Mouse (Mus musculus) embryonic facial prominence, embryonic 14.5 days (tissue): Measurements from ENCODE around the gene Mad1l1. TPM values are rescaled to one million over a fixed set of nuclear protein-coding genes. Genes with fewer than 3 reads are reported as not detected.

Experiments
- ATAC-seq: fragments of 200-750 bp; cut with Nextera tagmentation; 2 replicates; pipeline ENCODE4 v1.8.0; 2017; ENCODE audit warnings: low read depth, moderate number of reproducible peaks, moderate TSS enrichment
- DNase-seq: peaks from one replicate; pipeline ENCODE4 v3.0.0-alpha.2; 2015; ENCODE audit warnings: low spot score
- H3K27ac ChIP-seq: fragments of 300-500 bp; sonication (generic); replicated peaks from 2 replicates; pipeline ENCODE4 v1.5.1; 2014; ENCODE audit warnings: low read depth, mild to moderate bottlenecking, low read length, moderate library complexity
- H3K27me3 ChIP-seq: fragments of 300-500 bp; sonication (generic); replicated peaks from 2 replicates; pipeline ENCODE4 v1.6.1; 2014; ENCODE audit warnings: low read length; ENCODE audit not compliant: control insufficient read depth, insufficient read depth
- H3K36me3 ChIP-seq: fragments of 300-500 bp; sonication (generic); 2 replicates; pipeline ENCODE4 v1.6.1; 2014; ENCODE audit warnings: low read length, mixed read lengths; ENCODE audit not compliant: control insufficient read depth, insufficient read depth
- H3K4me1 ChIP-seq: fragments of 300-500 bp; sonication (generic); 2 replicates; pipeline ENCODE4 v1.6.1; 2014; ENCODE audit warnings: antibody characterized with exemption, low read length; ENCODE audit not compliant: control insufficient read depth, insufficient read depth
- H3K4me2 ChIP-seq: fragments of 300-500 bp; sonication (generic); 2 replicates; pipeline ENCODE4 v1.6.1; 2014; ENCODE audit warnings: low read depth, mild to moderate bottlenecking, low read length, moderate library complexity, mixed read lengths
- H3K4me3 ChIP-seq: fragments of 300-500 bp; sonication (generic); 2 replicates; pipeline ENCODE4 v1.5.1; 2014; ENCODE audit warnings: low read depth, mild to moderate bottlenecking, low read length
- H3K9ac ChIP-seq: fragments of 300-500 bp; sonication (generic); 2 replicates; pipeline ENCODE4 v1.6.1; 2014; ENCODE audit warnings: low read depth, mild to moderate bottlenecking, low read length, moderate library complexity, mixed read lengths
- H3K9me3 ChIP-seq: fragments of 300-500 bp; sonication (generic); 2 replicates; pipeline ENCODE4 v1.6.1; 2016; ENCODE audit warnings: low read length; ENCODE audit not compliant: control insufficient read depth
- WGBS: fragments of 180-500 bp; shearing (Covaris S2); extraction: QIAGEN DNeasy Blood & Tissue Kit; methylation state at CpG from one replicate; pipeline ENCODE4 v1.1.7; 2014; 5-methylcytosine and 5-hydroxymethylcytosine counted together
- polyA plus RNA-seq: library from polyadenylated mRNA; unstranded; fragments of >200 nt; fragmentation: Nextera tagmentation; extraction: Ambion mirVana; gene quantifications from 2 replicates; pipeline ENCODE4 v1.2.1, GENCODE M21; 2014

Mad1l1 gene
- polyA plus RNA-seq, 1 experiment from 2014 or later = 38.0 TPM

DNA sequence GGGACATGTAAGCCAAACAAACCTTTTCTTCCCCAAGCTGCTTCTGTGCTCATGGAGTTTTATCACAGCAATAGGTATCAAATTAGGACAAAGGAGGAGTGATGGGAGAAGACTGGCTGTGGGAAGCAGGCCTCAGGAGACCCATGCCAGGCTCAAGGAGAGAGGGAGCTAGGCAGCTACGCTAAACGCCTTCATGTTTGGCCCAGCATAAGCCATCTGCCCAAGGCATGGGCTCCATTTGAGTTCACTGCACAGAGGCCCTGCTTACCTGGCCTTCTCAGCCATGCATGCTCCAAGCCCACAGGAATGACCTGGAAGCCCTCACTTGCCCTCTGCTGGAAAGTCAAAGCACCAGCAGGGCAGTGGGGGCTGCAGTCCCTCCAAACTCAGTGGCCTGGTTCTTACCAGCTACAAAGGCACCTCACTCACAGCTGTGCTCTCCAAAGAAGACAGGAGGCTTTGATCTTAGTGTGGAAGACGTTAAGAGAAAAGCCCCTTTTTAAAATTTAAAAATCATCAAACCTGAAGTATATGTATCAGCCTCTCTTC is 206.8 kb downstream of the Mad1l1 start:
- ATAC-seq (no peak), DNase-seq (no peak)
- H3K36me3 ChIP-seq = 0 out of 2 replicates have a peak, but pooled peaks cover 5% of the 10 kb centered on the region
- H3K9me3 ChIP-seq = no peaks in the 10 kb centered on the region
- H3K27me3 ChIP-seq = no peaks in the 10 kb centered on the region
- no peak overlapping the region for H3K27ac ChIP-seq
- 72% methylated on average over 3 of the region's 3 CpGs for WGBS
- H3K9ac ChIP-seq = no peak overlapping the region
- no peaks in the 10 kb centered on the region for H3K4me1 ChIP-seq
- no peak overlapping the region for H3K4me2 ChIP-seq
- no peak overlapping the region for H3K4me3 ChIP-seq

DNA sequence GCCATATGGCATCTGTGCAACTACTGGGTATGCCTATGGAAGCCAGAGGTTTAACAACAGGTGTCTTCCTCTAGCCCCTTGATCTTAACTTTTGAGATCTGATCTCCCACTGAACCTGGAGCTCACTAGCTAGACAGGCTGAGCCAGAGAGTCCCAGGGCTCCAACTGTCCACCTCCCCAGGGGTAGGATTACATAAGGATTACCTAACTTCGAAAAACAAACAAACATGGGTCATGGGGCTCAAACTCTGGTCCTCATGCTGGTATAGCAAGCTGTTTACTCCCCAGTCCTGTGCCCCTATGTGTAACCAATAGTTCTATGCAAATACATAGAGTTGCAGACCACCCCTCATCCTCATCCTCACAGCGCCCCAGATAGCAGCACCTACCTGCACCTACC is 208.1 kb downstream of the Mad1l1 start:
- DNase-seq (no peak), ATAC-seq (no peak)
- Histone ChIP-seq H3K27me3 (no peaks in the 10 kb centered on the region), H3K4me2 (no peak overlapping the region), H3K9ac (no peak overlapping the region), H3K4me1 (no peaks in the 10 kb centered on the region), H3K9me3 (no peaks in the 10 kb centered on the region), H3K4me3 (no peak overlapping the region), H3K27ac (no peak overlapping the region), H3K36me3 (0 out of 2 replicates have a peak, but pooled peaks cover 9% of the 10 kb centered on the region)
- WGBS = 93% methylated on average over 2 of the region's 2 CpGs

DNA sequence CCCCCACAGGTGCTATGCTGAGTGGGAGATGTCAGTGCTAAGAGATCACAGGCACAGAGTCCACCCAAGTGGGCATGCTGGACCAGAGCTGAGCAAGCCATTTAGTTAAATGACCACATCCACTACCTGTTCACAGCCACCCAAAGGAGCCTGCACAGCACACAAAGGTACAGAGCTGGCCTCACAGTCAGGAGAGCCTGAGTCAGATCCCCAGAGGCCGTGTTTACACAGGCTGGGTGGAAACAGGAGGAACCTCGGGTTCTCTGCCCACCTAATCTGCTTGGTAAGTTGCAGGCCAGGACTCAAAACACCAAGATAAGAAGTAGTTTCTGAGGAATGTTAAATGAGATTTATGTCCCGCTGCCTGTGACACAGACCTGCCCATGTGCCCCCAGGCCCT is 211.3 kb downstream of the Mad1l1 start:
- H3K4me2 ChIP-seq = no peak overlapping the region
- WGBS = 57% methylated on average over 3 of the region's 3 CpGs
- no peaks in the 10 kb centered on the region for H3K4me1 ChIP-seq
- H3K27ac ChIP-seq = no peak overlapping the region
- 0 out of 2 replicates have a peak, but pooled peaks cover 9% of the 10 kb centered on the region for H3K36me3 ChIP-seq
- no peak for ATAC-seq
- no peaks in the 10 kb centered on the region for H3K9me3 ChIP-seq
- H3K27me3 ChIP-seq = no peaks in the 10 kb centered on the region
- H3K4me3 ChIP-seq = no peak overlapping the region
- no peak overlapping the region for H3K9ac ChIP-seq
- DNase-seq = no peak

DNA sequence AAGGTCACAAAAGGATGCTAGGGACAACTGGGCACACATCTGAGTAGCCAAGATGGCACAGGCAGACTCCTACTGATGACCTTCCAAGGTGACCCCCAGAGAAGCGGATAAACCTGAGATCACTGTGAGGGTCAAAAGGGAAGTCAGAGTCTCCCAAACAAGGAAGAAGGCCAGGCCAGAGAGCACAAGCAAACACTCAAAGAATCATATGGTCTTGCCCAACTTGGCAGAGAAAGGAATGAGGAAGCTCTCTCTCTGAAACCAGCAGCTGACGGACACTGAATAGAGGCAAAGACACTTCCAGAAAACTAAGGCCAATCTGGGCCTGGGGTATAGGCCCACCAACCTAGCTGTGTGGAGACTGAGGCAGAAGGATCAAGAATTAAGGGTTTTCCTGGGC is 213.4 kb downstream of the Mad1l1 start:
- DNase-seq = no peak
- no peaks in the 10 kb centered on the region for H3K9me3 ChIP-seq
- no peak for ATAC-seq
- no peak overlapping the region for H3K27ac ChIP-seq
- WGBS = 93% methylated on average over 2 of the region's 2 CpGs
- no peak overlapping the region for H3K4me3 ChIP-seq
- H3K9ac ChIP-seq = no peak overlapping the region
- H3K4me1 ChIP-seq = peaks cover 10% of the 10 kb centered on the region
- H3K4me2 ChIP-seq = no peak overlapping the region
- no peaks in the 10 kb centered on the region for H3K27me3 ChIP-seq
- 0 out of 2 replicates have a peak, but pooled peaks cover 9% of the 10 kb centered on the region for H3K36me3 ChIP-seq

DNA sequence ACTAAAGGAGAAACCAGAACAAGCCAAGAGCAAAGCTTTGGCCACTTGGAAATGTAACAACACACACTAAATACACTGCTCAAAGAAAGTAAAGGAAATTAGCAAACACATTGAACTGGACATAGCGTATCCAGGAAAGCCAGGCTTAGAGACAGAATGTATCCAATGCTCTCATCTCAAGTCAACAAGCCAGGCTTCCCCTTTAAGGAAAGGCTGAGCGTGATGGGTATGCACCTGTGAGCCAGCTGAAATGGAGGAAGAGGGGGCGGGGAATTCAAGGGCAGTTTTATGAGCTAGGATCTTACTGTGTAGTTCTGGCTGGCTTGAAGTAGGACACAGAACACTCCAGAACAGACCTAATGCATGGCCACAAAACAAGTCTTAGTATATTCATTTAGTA is 215.3 kb downstream of the Mad1l1 start:
- ATAC-seq = no peak
- 0 out of 2 replicates have a peak, but pooled peaks cover 4% of the 10 kb centered on the region for H3K36me3 ChIP-seq
- 84% methylated on average over 3 of the region's 3 CpGs for WGBS

DNA sequence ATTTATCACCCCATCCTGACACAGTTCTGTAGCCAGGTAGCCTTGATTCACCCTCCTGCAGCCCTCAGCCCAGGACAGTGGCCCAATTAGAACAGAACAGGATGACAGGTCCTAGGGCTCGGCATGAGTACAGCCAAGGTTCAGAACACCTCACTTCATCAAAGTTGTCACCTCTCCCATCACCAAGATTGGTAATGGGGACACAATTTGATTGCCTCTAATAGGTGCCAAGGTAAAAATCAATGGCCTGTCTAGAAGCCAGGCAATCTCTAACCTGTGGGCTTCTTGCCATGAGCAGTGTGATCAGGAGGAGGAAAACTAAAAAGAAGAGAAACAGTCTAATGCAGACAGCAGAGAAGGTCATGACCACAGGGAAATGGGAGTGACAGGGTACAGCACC is 216.5 kb downstream of the Mad1l1 start:
- Histone ChIP-seq H3K4me2 (no peak overlapping the region), H3K36me3 (0 out of 2 replicates have a peak, but pooled peaks cover 7% of the 10 kb centered on the region), H3K4me1 (peaks cover 23% of the 10 kb centered on the region), H3K9me3 (no peaks in the 10 kb centered on the region), H3K27me3 (no peaks in the 10 kb centered on the region), H3K27ac (no peak overlapping the region), H3K9ac (no peak overlapping the region), H3K4me3 (no peak overlapping the region)
- ATAC-seq (no peak), DNase-seq (no peak)
- WGBS = 93% methylated on average over 1 of the region's 1 CpGs

More for the DNA sequence above, 215.3 kb downstream of the Mad1l1 start:
- Histone ChIP-seq H3K4me2 (no peak overlapping the region), H3K27ac (no peak overlapping the region), H3K4me3 (no peak overlapping the region), H3K27me3 (no peaks in the 10 kb centered on the region), H3K9me3 (no peaks in the 10 kb centered on the region), H3K9ac (no peak overlapping the region), H3K4me1 (peaks cover 20% of the 10 kb centered on the region)
- DNase-seq = no peak

DNA sequence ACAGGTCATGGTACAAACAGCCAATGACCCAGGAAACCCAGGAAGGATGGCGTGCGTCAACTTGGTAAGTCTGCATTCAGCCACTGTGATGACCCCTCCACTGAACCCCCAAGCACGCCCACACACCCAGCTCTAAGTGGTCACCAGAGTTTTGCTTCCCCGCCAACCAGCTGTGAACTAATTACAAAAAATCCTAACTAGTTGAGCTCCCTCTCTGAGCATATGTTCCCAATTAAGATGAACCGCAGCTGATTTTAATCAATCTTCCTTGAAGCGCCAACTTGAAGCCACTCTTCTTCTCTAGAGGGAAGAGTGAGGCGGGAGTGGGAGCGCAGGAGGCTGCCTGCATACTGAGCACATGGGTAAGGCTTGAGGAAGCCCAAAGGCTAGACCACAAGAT is 218.6 kb downstream of the Mad1l1 start:
- Histone ChIP-seq H3K27me3 (no peaks in the 10 kb centered on the region), H3K4me3 (no peak overlapping the region), H3K9ac (no peak overlapping the region), H3K36me3 (0 out of 2 replicates have a peak, but pooled peaks cover 3% of the 10 kb centered on the region), H3K4me2 (no peak overlapping the region), H3K4me1 (peaks cover 23% of the 10 kb centered on the region), H3K27ac (0 out of 2 replicates have a peak overlapping the region, but pooled peaks have one; percentile 52), H3K9me3 (no peaks in the 10 kb centered on the region)
- ATAC-seq = peak; percentile 66
- WGBS = 41% methylated on average over 8 of the region's 8 CpGs
- peak; percentile 83 for DNase-seq

DNA sequence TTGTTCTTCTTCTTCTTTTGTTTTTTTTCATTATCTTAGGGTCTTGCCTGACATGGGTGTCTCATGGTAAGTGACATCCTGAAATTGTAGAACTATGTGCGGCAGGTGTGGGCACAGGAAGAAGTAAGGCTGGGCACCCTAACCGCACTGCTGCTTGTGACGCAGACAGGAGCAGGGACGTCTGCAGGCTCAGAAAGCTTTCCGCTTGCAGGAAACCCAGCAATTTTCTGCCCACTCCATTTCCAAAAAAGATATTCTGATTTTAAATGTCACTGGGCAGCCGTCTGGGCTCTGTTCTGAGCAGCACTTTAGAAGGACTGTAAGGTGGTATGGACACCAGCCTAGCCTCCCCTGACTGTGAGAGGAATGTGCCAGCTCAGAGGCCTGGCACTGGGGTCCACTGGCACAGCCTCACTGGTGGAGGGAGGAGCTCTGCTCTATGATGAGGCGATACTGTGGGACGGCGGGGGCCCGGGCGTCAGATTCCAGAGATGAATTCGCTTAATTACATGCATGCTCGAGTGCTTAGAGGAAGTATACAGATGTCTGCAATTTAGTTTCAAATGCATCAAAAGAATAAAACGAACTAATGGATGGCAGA is 219.8 kb downstream of the Mad1l1 start:
- Histone ChIP-seq H3K27ac (no peak overlapping the region; the same call in 1 of the 2 replicates), H3K9me3 (no peaks in the 10 kb centered on the region), H3K9ac (no peak overlapping the region), H3K4me3 (no peak overlapping the region), H3K4me2 (peak overlapping the region; percentile 4; the same call in 1 of the 2 replicates), H3K27me3 (no peaks in the 10 kb centered on the region), H3K4me1 (peaks cover 23% of the 10 kb centered on the region), H3K36me3 (0 out of 2 replicates have a peak, but pooled peaks cover 3% of the 10 kb centered on the region)
- peak; percentile 39 for DNase-seq
- ATAC-seq = 0 out of 2 replicates have a peak, but pooled peaks have one; percentile 16
- 66% methylated on average over 14 of the region's 14 CpGs for WGBS

DNA sequence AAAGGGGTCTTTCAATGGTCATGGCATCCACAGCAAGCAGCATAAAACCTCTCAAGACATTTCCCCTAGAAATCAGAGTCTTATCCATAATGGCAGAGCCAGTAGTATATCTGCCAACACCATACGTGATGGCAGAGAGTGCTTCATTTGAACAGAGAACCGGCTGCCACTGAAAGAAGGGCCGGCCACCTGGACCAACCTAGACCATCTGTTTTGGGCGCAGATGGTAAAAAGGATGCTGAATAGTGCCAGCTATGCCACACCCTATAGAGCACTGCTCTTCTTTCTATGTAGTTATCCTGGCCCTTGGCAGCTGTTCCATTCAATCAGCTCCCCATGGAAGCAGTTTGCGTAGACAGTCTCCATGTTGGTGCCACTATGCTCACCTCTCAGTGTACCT is 222.6 kb downstream of the Mad1l1 start:
- 93% methylated on average over 5 of the region's 5 CpGs for WGBS
- H3K9me3 ChIP-seq = no peaks in the 10 kb centered on the region
- H3K27ac ChIP-seq = no peak overlapping the region
- H3K4me3 ChIP-seq = no peak overlapping the region
- DNase-seq = no peak
- no peak overlapping the region for H3K4me2 ChIP-seq
- H3K9ac ChIP-seq = no peak overlapping the region
- H3K36me3 ChIP-seq = 0 out of 2 replicates have a peak, but pooled peaks cover 3% of the 10 kb centered on the region
- no peak for ATAC-seq
- H3K27me3 ChIP-seq = no peaks in the 10 kb centered on the region
- peaks cover 21% of the 10 kb centered on the region for H3K4me1 ChIP-seq
